Mouse (Mus musculus) monocyte, adult 5-6 weeks (primary cell): ENCODE data around the gene Rybp. TPM values are rescaled to one million over a fixed set of nuclear protein-coding genes. Genes with fewer than 3 reads are reported as not detected.

Experiments used
- ATAC-seq: fragments of 153-309, 156-312 bp; replicated peaks from 2 replicates; pipeline ENCODE4 v1.8.0; 2017; ENCODE audit warnings: mild to moderate bottlenecking; ENCODE audit not compliant: low TSS enrichment, insufficient number of reproducible peaks, severe bottlenecking, poor library complexity, low FRiP score
- total RNA-seq: library from RNA; stranded (forward); fragments of 200-1000, 200-491, 200-594 nt; gene quantifications from 3 replicates; pipeline ENCODE4 v1.2.3, GENCODE M21; 2017

Rybp gene
- total RNA-seq, 1 experiment from 2014 or later: 47.7 TPM

DNA sequence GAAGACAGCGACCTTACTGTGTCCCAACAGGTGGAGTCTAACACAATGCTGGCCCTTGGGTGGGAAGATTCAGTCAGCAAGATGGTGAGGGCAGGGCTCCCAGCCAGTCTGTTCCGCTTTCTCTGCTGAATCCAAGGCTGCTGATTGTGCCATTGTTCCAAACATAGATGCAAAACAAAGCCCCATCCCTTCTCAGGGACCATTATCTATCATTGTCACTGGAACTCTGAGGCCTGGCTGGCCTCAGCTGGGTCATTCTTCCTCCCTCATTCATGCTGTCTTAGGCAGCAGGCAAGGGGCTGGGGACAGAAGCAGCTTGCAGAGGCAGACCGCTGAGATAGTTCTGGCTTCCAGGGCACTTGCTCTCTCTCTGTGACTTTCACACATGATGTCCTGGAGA is 83.8 kb downstream of the Rybp start:
- ATAC-seq: no peak

GRCm38 (mm10) chr6:100202091-100202490 is 85.2 kb downstream of the Rybp start:
- no peak for ATAC-seq

GRCm38 (mm10) chr6:100197102-100197501 is 90.2 kb downstream of the Rybp start:
- no peak for ATAC-seq

GRCm38 (mm10) chr6:100195870-100196409 is 91.3 kb downstream of the Rybp start:
- no peak for ATAC-seq

- no peak for ATAC-seq
Observed at GRCm38 (mm10) chr6:100195091-100195490, 92.2 kb downstream of the Rybp start.

DNA sequence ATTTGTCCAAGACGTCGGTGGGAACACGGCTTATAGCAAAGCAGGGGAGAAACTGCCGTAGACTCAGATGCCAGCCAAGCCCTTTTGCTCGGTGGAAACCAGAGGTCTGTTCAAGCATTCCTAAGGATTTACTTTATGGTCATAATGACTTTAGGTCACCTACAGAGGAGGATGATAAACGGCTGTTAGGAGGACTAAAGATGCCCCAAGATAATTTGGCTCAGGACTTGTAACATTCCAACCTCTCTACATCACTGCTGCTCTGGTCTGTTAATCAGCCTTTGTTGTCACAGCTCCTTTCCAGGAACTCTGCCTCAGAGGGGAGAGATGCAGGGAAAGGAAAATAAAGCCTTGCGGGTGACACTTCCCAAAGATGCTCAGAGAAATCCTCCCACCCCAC is 93.5 kb downstream of the Rybp start:
- no peak for ATAC-seq

DNA sequence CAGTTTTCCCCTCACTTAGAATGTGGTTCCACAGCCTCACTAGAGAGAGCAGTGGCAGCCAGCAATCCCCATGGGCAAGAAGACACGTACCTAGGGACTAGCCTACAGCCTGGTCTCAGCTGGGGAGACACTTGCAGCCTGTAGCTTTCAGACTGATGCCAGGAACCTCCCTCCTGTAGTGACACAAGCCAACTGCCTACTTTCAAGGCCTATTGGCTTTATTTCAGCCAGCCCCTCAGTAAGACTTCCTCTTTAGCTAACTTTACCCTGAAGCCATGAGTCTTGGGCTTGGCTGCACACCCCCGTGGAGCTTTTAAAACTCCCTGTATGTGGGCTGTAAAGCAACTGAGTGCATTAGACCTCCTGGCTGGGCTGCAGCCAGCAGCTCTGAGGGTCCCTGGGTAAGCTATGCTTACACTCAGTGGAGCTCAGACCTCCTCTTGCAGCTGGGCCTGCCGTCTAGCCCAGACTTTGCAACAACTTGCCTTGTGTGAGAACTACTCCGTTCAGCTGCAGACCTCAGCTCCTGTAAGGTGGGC is 94.5 kb downstream of the Rybp start:
- no peak for ATAC-seq

GRCm38 (mm10) chr6:100190803-100191559 is 96.3 kb downstream of the Rybp start:
- ATAC-seq: no peak

- no peak for ATAC-seq
Observed at GRCm38 (mm10) chr6:100190310-100190709, 97.0 kb downstream of the Rybp start.

DNA sequence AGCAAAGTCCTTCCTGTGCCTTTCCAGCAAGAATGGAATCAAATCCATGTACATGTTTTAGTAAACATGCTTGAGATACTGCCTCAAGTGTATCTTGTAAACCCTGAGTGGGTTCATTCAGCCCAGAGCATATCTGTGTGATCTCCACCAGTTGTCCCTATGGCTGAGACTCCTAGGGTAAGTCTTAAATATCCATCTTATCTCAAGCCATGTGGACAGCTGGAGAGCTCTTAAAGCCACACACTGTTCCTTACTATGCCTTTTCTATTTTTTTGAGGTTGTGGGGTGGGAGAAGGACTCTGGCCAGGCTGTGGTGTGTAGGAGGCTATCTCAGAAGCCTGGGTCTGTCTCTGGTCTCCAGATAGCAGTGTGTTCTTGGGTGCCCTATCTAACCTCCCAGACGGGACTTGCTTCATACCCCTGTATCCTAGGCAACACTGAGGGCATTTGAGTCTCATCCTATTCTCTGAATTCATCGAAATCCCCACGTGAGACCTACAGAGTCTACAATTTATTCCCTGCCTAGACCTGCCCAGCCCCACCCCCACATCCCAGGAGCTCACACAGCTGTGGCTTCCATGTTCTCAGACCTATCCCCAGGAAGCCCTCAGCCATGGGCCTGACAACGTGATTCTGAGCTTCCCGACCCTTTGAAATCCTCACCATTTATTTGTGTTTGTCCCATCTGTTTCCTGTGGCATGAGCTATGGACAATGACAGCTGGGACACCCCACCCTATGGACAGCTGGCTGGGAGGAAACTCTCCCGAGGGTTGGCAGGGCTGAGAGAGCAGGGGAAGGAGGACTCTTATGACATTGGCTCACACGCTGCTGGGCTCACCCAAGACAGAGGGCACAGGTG is 98.2 kb downstream of the Rybp start:
- no peak for ATAC-seq

DNA sequence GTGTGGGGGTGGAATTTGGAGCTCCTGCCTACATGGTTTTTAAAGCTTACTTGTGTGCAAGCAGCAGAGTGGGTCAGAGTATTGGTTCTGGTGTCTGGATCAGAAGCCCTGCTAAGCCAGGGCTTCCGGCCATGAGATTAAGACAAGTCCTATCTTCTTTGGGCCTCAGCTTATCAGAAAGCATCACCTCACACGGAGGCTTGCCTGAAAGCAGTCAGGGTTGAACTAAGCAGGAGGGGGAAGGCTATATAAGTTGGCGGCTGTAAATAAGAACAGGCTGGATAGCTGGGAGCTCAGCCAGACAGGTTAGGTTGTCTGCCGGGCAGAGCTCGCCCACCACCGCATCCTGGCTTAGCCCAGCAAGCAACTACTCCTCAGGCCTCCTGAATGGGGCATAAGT is 99.5 kb downstream of the Rybp start:
- no peak for ATAC-seq

- no peak for ATAC-seq
Observed at GRCm38 (mm10) chr6:100186789-100187188, 100.5 kb downstream of the Rybp start.

DNA sequence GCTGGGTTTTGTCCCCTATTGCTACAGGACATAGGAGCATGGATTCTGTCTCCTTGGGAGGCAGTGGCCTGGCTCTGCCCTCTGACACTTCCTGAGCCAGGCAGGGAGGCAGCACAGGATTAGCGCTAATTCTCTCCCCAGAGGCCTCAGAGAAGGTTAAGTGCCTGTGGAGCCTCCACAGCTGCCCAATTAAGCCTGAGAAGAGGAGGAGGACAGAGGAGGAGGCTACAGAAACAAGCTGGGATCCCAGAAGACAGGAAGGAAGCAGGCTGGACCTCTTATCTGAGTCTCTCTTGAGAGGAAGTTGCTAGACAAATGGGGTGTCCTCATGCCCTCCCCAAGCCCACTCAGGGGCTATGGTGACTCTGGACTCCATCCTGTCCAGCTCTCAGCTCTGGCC is 101.8 kb downstream of the Rybp start:
- ATAC-seq: no peak

DNA sequence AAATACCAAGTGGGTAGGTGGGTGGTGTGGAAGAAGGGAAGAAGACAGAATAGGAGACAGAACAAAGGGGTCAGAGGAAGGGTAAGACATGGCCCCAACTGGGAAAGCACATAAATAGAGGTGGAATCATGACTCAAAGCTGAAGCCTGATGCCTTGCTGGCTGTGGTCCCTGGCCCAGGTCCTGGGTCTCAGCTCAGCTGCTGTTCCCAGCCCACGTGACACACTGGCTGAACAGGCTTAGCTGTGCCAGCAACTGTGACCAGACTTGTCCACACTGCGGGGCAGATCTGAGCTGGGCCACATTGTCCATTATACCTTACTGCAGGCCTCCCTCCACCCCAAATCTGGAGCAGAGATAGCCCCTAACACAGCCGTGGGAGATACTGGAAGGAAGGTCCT is 103.9 kb downstream of the Rybp start:
- ATAC-seq: no peak

GRCm38 (mm10) chr6:100180883-100181262 is 106.4 kb downstream of the Rybp start:
- ATAC-seq: no peak

DNA sequence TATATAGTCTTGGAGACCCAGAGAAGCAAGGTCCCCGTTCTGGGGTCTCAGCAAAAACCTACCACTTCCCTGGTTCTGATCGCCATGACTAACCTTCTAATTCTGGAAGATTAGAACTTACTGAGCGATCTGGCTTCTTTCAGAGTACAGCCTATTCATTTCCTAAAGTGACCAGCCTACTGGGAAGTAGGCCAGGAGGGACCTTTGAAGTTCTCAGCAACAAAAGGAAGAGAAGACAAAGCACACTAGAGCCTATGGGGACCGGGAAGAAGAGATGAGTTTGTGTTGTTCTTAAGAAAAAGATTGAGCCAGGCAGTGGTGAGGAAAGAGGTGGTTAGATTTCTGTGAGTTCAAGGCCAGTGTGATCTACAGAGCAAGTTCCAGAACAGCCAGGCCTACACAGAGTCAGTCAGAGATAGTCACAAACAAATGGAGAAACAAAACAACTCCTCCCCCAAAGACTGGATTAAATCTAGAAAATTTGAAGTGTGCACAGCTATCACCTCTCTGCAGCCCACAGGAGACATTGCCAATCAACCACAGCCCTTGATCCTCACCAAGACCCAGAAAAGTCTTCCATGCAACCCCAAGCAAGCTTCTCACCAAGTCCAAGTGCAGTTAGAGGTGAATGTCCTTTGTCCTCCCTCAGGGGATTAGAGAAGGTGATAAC is 106.9 kb downstream of the Rybp start:
- no peak for ATAC-seq

- no peak for ATAC-seq
Observed at GRCm38 (mm10) chr6:100178830-100179229, 108.5 kb downstream of the Rybp start.
